Mouse (Mus musculus): ENCODE data around the gene Sept8. TPM values are rescaled to one million over a fixed set of nuclear protein-coding genes. Genes with fewer than 3 reads are reported as not detected.

Sept8 gene
- total RNA-seq, 2 experiments from 2014 or later = 175 to 247 TPM

GRCm38 (mm10) chr11:53491954-53492401 is 27.1 kb upstream of the Sept8 start:
- ATAC-seq (replicated peaks; ENCODE audit: low FRiP score, low TSS enrichment, poor library complexity, severe bottlenecking) = no peak

GRCm38 (mm10) chr11:53493243-53493955 is 25.7 kb upstream of the Sept8 start:
- no peak for ATAC-seq (replicated peaks; ENCODE audit: low FRiP score, low TSS enrichment, poor library complexity, severe bottlenecking)

- no peak for ATAC-seq (replicated peaks; ENCODE audit: low FRiP score, low TSS enrichment, poor library complexity, severe bottlenecking)
Measured at GRCm38 (mm10) chr11:53495417-53495816, 23.6 kb upstream of the Sept8 start.

GRCm38 (mm10) chr11:53496946-53497345 is 22.1 kb upstream of the Sept8 start:
- peak; percentile 49; the same call in 1 of the 2 replicates for ATAC-seq (replicated peaks; ENCODE audit: low FRiP score, low TSS enrichment, poor library complexity, severe bottlenecking)

GRCm38 (mm10) chr11:53500569-53500968 is 18.5 kb upstream of the Sept8 start:
- ATAC-seq (replicated peaks; ENCODE audit: low FRiP score, low TSS enrichment, poor library complexity, severe bottlenecking) = peak; percentile 86

- ATAC-seq (replicated peaks; ENCODE audit: low FRiP score, low TSS enrichment, poor library complexity, severe bottlenecking) = no peak
Measured at GRCm38 (mm10) chr11:53502039-53502765, 16.9 kb upstream of the Sept8 start.

- ATAC-seq (replicated peaks; ENCODE audit: low FRiP score, low TSS enrichment, poor library complexity, severe bottlenecking) = no peak
Measured at GRCm38 (mm10) chr11:53503738-53504137, 15.3 kb upstream of the Sept8 start.

GRCm38 (mm10) chr11:53504376-53504775 is 14.7 kb upstream of the Sept8 start:
- no peak for ATAC-seq (replicated peaks; ENCODE audit: low FRiP score, low TSS enrichment, poor library complexity, severe bottlenecking)

- ATAC-seq (replicated peaks; ENCODE audit: low FRiP score, low TSS enrichment, poor library complexity, severe bottlenecking) = no peak
Measured at GRCm38 (mm10) chr11:53505026-53505663, 13.9 kb upstream of the Sept8 start.

- no peak for ATAC-seq (replicated peaks; ENCODE audit: low FRiP score, low TSS enrichment, poor library complexity, severe bottlenecking)
Measured at GRCm38 (mm10) chr11:53507098-53507805, 11.8 kb upstream of the Sept8 start.

- no peak for ATAC-seq (replicated peaks; ENCODE audit: low FRiP score, low TSS enrichment, poor library complexity, severe bottlenecking)
Measured at GRCm38 (mm10) chr11:53508152-53508551, 10.9 kb upstream of the Sept8 start.

GRCm38 (mm10) chr11:53508591-53508990 is 10.5 kb upstream of the Sept8 start:
- no peak for ATAC-seq (replicated peaks; ENCODE audit: low FRiP score, low TSS enrichment, poor library complexity, severe bottlenecking)

- ATAC-seq (replicated peaks; ENCODE audit: low FRiP score, low TSS enrichment, poor library complexity, severe bottlenecking) = no peak
Measured at GRCm38 (mm10) chr11:53510351-53510750, 8.7 kb upstream of the Sept8 start.

- 0 out of 2 replicates have a peak, but pooled peaks have one; percentile 12 for ATAC-seq (replicated peaks; ENCODE audit: low FRiP score, low TSS enrichment, poor library complexity, severe bottlenecking)
Measured at GRCm38 (mm10) chr11:53516775-53517627, 2.1 kb upstream of the Sept8 start.

- ATAC-seq (replicated peaks; ENCODE audit: low FRiP score, low TSS enrichment, poor library complexity, severe bottlenecking) = no peak
Measured at GRCm38 (mm10) chr11:53518759-53519158, 298 bp upstream of the Sept8 start.

- ATAC-seq (replicated peaks; ENCODE audit: low FRiP score, low TSS enrichment, poor library complexity, severe bottlenecking) = peak; percentile 79
Measured at GRCm38 (mm10) chr11:53520122-53520978, 1.3 kb downstream of the Sept8 start.

GRCm38 (mm10) chr11:53521120-53521820 is 2.2 kb downstream of the Sept8 start:
- ATAC-seq (replicated peaks; ENCODE audit: low FRiP score, low TSS enrichment, poor library complexity, severe bottlenecking) = peak; percentile 30
